Mouse (Mus musculus) left cerebral cortex, adult 8-10 months (tissue): ENCODE results near the gene Retreg1. TPM values are rescaled to one million over a fixed set of nuclear protein-coding genes. Genes with fewer than 3 reads are reported as not detected.

ENCODE experiments used
- DNase-seq, 2 experiments: peaks; one replicate each; pipeline ENCODE4 v3.0.0; 2022; ENCODE audit warnings: low spot score in 2 of 2
- total RNA-seq, 4 experiments: library from RNA; stranded (reverse); gene quantifications; 2 replicates each; pipeline ENCODE4 v1.2.4; 2022

Gene Retreg1
- total RNA-seq, 4 experiments from 2014 or later, result 37.9 to 40.2 (median 39.0) TPM

GRCm38 (mm10) chr15:25830426-25830825 lies 12.6 kb upstream of the Retreg1 start:
- no peak for DNase-seq

GRCm38 (mm10) chr15:25834282-25834681 lies 8.7 kb upstream of the Retreg1 start:
- no peak for DNase-seq

- no peak for DNase-seq
Observed at GRCm38 (mm10) chr15:25834920-25835674, 7.9 kb upstream of the Retreg1 start.

GRCm38 (mm10) chr15:25842462-25843085 lies 406 bp upstream of the Retreg1 start:
- no peak for DNase-seq

- no peak for DNase-seq
Observed at GRCm38 (mm10) chr15:25844013-25844570, 1.1 kb downstream of the Retreg1 start.

DNA sequence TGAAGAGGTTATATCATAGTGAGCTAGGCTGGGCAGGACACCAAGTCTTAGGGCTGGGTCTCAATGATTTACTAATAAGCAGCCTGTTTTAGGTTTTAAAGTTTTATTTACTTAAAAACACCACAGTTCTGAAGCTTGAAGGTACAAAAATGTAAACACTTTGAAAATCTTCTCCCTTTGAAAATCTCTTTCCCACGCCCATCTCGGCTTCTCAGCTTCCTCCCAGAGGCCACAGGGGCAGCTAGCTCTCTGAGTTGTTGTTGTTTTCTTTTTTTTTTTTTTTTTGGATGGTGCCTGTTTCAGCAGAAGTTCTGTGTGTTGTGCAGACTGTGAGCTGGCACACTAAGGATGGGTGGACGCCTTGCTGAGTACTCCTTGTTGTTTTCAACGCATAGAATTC lies 1.8 kb downstream of the Retreg1 start:
- no peak for DNase-seq

GRCm38 (mm10) chr15:25847576-25848168 lies 4.7 kb downstream of the Retreg1 start:
- no peak for DNase-seq

GRCm38 (mm10) chr15:25850552-25850951 lies 7.6 kb downstream of the Retreg1 start:
- no peak for DNase-seq

GRCm38 (mm10) chr15:25854270-25854904 lies 11.4 kb downstream of the Retreg1 start:
- no peak for DNase-seq

DNA sequence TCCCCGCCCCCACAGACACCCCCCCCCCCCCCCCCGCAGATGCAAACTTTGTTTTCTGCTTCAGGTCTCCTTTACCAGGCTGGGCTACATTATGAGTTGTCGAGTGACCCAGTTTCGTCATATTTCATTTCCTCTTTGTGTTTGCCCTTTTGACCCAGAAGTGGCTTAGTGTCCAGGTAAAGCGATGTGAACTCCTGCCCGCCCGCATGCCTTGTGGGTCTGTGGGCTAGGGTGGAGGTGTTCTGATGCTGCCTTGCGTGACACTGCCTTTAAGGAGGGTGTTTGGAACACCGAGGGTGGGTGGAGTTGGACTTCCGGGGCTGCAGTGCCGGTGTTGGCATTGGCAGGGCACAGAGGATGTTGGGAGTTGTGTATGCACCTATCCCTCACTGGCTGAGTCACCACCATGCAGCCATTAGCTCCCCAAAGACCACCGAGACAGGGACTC lies 15.7 kb downstream of the Retreg1 start:
- DNase-seq, result no peak

DNA sequence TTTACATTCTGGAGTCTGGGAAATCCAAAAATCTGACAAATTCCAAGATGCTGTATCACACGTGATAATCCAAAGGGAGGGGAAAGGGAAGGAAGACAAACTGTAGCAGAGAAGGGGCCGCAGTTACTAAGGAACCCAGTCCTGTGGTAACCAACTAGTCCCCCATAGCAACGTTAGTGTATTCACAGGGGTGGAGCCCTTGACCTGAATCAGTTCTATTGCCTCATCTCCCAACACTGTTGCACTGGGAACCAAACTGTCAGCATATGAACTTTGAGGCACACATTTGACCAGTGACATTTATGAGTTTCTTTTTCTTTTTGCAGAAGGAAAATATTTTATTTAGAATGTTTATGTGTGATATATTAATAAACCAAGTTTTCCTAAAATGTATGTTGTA lies 16.5 kb downstream of the Retreg1 start:
- DNase-seq, result no peak

DNA sequence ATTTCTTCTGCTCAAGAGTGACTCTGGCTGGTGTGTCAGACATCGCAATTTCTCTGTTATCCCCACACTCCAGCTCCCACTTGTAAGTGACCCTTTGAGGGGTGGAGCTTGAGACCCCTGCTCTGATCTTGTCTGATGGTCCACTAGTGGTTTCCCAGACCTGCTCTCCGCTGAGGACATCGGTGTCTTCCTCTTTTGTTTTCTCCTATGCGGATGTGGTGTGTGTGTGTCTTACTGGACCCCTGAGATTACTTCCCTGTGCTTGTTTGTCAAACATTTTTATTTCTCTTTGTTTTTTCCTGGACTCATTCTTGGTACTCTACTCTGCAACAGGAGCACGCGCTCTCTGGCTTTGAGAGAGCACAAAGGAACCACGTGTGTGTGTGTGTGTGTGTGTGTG lies 18.9 kb downstream of the Retreg1 start:
- DNase-seq, result no peak

DNA sequence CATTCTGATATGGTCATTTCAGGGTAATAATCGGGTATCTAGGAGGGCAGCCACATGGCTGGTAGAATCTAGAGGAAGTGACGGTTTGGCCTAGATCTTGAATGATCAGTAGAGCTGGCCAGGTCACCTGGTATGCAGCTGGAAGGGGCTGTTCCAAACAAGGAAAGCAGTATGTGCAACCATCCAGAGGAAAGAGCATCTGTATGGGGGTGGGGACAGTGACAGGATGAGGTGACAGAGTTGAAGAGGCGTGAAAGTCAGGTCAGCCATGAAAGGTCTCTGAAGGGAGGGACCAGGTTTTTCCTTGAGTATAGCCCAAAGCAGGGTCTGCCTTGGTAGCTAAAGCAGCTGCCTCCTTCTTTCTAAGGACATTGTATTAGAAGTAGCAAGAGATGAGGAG lies 22.6 kb downstream of the Retreg1 start:
- DNase-seq, result no peak

GRCm38 (mm10) chr15:25866106-25866505 lies 23.1 kb downstream of the Retreg1 start:
- no peak for DNase-seq

GRCm38 (mm10) chr15:25869129-25869528 lies 26.1 kb downstream of the Retreg1 start:
- DNase-seq, result no peak

GRCm38 (mm10) chr15:25871470-25871869 lies 28.5 kb downstream of the Retreg1 start:
- DNase-seq, result no peak

GRCm38 (mm10) chr15:25872118-25872517 lies 29.1 kb downstream of the Retreg1 start:
- no peak for DNase-seq

GRCm38 (mm10) chr15:25872657-25873056 lies 29.7 kb downstream of the Retreg1 start:
- no peak for DNase-seq

- DNase-seq, result no peak
Observed at GRCm38 (mm10) chr15:25873536-25873935, 30.6 kb downstream of the Retreg1 start.

DNA sequence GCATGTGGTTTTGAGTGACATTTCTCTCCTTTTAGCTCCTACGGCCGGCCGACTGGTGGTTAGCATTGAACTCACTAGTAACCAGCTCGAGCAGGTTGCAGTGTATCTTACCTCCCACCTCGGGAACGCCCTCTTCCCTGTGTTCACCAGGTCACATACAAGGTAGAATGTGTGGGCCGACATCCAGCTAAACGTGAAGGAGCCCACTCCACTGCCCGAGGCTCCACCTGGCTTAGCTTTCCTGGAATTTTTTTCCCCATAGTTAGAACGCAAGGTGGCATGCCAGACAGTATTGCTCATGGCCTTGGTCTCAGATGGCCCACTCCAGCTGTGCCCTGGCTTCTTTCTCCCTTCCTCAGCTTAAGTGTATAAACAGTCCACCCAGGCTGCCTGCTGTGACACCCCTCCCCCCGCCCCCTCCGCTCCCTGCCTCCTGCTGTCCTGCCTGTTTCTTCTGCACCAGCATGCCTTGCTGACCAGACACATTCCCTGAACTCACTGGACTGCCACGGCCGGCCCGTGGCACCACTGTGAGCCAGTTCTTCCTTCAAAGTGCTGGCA lies 33.7 kb downstream of the Retreg1 start:
- no peak for DNase-seq

- DNase-seq, result no peak
Observed at GRCm38 (mm10) chr15:25877798-25878197, 34.8 kb downstream of the Retreg1 start.
